Mouse (Mus musculus): ENCODE results near the gene Il1rl2.

Gene Il1rl2

DNA sequence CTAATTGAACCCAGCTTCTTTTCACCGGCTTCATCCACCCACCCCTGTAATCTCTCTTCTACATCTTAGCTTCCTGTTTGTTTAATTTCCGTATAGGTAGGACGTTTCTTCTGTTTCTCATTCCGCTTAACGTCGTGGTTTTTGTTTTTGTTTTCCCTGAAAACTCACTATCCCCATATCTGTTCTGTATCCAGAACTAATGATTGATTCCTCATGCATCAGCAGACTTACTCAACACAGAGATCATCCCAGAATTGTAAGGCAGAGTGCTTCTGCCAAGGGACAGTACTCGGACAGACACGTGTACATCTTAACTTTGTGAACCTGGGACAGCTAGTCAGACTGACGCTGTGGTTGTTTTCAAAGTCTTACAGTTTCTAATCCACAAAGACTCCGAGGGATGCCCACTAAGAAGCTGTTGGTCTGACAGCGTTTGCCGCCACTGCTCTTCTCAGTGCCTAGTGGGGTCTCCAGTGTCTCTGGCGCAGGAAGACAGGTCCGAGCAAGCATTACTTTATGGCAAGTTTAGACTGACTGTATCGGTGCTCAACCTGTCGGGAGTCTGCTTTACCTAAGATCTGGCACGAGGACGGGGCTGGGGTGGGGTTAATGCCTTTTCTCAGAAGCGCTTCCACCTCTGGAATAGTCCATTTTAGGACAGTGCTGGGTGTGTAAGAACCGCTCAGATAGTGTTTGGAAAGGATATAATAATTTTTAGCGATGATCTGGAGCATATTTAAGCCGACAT lies 719 bp downstream of the Il1rl2 start:
- DNase-seq (ENCODE audit: low read depth): peak; percentile 61

GRCm38 (mm10) chr1:40325711-40326327 lies 1.4 kb downstream of the Il1rl2 start:
- no peak for DNase-seq (ENCODE audit: low read depth)

- no peak for DNase-seq (ENCODE audit: low read depth)
Measured at GRCm38 (mm10) chr1:40327604-40328003, 3.2 kb downstream of the Il1rl2 start.

DNA sequence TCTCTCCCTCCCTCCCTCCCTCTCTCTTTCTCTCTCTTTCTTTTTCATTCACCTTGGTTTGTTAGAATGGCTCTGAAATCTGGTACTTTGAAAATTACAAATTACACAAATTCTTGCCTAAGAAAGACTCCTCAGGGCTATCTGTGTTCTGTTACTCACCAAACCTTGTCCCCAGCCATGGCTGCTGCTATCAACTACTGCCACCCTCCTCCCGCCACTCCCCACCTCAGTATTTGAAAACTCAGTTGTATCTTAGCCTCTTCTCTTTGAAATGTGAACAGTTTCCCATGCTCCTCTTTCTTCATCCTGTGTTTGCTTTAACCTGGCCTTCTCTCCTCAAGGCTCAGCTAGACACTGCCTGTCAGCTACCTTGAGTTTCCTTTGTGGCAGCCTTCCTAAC lies 5.1 kb downstream of the Il1rl2 start:
- DNase-seq (ENCODE audit: low read depth): no peak

DNA sequence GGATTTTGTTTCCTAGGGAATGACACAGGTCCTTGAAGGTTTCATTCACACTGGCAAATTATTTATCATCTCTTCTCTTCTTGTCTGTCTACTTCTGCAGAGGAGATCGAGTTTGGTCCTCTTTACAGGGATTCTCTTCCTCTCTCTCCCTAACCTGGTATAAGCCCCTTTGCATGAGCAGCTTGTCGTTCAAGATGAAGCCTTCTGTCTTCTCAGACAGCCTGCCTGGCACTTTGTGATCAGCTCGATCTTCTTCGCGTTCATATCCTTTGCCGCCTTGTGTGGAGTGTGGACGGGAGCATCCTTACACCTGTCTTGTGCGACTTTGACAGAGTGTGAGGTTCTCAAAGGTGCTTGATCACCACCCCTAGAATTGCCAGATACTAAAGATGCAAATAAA lies 5.8 kb downstream of the Il1rl2 start:
- DNase-seq (ENCODE audit: low read depth): no peak

- no peak for DNase-seq (ENCODE audit: low read depth)
Measured at GRCm38 (mm10) chr1:40339346-40339745, 14.9 kb downstream of the Il1rl2 start.

DNA sequence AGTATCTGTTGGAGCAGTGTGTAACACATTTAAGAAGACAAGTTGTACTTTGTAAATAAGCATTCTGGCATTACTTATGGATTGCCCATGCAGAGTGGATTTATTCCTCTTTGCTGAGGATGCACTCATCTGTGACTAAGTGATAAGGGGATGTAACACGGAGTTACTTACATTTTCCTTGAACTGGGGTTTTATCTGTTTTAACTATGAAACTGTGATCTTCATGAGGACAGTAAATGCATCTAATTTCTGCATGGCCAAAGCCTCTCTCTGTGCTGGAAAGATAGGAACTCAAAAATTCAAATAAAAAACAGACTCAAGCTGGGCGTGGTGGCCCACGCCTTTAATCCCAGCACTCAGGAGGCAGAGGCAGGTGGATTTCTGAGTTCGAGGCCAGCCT lies 15.7 kb downstream of the Il1rl2 start:
- DNase-seq (ENCODE audit: low read depth): no peak

DNA sequence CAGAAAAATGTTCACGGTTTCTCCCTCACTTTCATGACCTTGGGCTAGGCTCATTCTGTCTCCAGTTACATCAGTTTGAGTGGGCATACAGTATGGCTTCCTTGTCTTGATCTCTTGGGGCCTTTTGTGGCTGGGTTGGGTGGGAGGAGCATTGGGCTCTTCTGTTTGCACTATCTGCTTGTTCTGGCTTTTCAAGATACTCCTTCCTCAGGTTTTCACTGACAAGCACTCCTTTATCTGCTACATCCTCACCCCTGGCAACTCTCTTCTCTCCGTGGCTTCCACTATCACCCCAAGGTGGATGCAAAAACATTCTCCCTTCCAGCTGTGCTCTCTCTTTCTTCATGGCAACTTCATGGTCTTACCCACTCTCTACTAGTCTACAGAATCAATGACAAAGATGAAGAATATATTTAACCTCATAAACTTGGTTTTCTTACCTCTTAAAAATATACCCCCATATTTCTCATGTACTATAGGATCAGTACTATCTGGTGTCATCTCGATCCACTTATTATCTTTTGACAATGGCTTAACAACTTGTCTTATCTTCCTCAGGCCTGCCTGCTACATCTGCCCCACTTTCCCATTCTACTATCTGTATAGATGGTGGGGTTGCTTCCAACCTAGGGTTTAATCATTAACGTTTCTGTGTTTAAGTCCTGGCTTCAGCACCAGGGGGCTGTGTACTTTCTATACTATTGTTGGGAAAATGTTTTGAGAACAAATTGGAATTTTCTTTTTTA lies 27.9 kb downstream of the Il1rl2 start:
- DNase-seq (ENCODE audit: low read depth): no peak

- DNase-seq (ENCODE audit: low read depth): no peak
Measured at GRCm38 (mm10) chr1:40352904-40353286, 28.5 kb downstream of the Il1rl2 start.

- DNase-seq (ENCODE audit: low read depth): no peak
Measured at GRCm38 (mm10) chr1:40354665-40355064, 30.3 kb downstream of the Il1rl2 start.

- DNase-seq (ENCODE audit: low read depth): no peak
Measured at GRCm38 (mm10) chr1:40355431-40355843, 31.0 kb downstream of the Il1rl2 start.

DNA sequence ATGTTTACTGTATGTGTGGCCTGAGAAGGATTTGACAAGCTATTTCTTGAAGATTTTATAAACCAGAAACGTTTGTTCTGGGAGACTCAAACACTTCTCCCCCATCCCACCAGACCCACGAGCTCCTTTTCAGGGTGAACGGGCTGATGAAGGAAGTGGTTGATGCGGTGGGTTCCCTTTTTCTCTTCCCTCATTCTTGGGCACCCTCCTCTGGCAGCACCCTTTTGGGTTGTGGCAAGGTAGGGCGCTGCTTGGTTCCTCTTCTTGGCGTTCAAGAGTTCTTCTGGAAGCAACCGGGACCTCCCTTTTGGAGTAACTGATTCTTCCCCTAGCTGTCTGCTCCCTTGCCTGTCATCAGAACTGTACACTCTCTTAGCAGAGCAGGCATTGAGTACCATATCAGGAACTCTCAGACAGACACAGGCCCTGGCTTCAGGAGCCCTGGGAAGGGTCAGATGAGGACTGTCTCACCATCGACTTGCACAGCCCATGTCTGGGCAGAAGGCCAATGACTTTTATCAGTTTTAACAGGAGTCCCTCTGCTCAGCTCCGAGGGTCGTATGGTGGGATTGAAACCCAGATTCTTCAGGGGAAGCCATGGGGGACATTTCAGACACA lies 31.6 kb downstream of the Il1rl2 start:
- DNase-seq (ENCODE audit: low read depth): no peak

DNA sequence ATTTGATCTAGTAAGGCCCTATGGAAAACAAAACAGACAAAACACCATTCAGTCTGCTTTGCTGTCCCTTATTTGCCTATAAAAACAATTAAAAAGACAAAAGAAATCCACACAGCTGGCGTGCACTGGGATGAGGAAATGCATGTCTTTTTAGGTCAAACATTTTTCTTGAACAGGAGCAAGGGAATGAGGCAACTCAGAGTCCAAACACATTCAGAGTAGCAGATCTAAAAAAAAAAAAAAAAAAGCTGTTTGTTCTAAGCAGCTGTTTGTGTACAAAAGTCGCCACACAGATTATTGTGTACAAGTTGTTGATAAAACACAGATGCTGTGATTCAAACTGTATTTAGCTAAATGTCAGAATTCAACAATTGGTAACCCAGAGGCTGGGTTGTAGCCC lies 33.5 kb downstream of the Il1rl2 start:
- DNase-seq (ENCODE audit: low read depth): no peak

DNA sequence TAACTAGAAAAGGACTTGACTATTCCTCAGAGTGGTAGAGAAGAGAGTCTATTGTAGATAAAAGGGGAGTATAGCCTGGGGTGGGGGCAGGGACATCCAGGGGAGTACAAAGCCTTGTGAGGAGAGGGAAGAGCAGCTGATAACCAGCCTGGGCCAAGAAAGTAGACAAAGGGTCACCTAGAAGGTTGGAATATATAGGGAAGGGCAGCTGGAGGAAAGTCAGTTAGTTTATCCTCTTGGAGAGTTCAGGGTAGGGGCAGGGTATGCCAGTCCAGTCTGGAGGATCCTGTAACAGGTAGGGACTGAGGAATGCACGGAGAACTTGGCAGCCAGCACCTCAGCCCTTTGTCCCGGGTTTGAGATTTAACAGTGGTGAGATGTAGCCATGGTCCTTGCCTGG lies 33.9 kb downstream of the Il1rl2 start:
- no peak for DNase-seq (ENCODE audit: low read depth)

- no peak for DNase-seq (ENCODE audit: low read depth)
Measured at GRCm38 (mm10) chr1:40358771-40359181, 34.4 kb downstream of the Il1rl2 start.

DNA sequence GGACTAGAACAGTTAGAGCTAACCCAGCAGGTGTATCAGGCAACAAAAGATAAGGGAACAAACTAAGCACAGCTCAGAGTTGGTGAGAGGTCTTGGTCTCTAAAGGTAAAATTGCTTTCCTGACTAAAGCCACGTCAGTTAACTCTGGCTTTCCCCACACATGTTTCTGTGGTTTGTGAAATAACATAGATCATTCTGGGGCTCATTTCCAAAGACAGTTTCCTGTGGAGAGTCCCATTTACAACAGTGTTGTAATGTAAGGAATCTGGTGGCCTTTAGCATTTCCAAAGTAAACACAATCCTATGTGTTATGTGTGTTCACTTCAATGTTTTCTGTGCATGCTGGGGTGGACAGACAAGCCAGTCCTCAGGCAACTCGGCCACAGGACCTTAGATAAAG lies 35.3 kb downstream of the Il1rl2 start:
- peak; percentile 18 for DNase-seq (ENCODE audit: low read depth)

GRCm38 (mm10) chr1:40360969-40361368 lies 36.6 kb downstream of the Il1rl2 start:
- no peak for DNase-seq (ENCODE audit: low read depth)

- no peak for DNase-seq (ENCODE audit: low read depth)
Measured at GRCm38 (mm10) chr1:40361596-40361995, 37.2 kb downstream of the Il1rl2 start.

DNA sequence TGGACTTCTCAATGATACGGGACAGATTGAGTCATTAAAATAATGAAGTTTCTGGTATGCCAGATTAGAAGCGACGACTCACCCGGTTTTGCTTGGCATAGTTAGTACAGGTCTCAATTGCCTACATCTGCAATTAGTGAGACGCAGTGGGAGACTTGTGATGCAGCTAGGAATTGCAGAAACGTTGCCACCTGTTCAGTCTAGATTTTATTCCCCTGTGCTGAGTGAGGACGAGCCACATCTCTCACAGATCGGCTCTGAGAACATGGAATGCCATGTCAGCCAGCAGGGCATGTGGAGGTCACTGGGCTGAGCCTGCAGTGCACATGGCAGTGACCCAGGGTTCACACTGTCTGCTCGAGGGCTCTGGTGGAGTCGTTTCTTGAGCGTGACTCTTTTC lies 38.4 kb downstream of the Il1rl2 start:
- DNase-seq (ENCODE audit: low read depth): no peak

- no peak for DNase-seq (ENCODE audit: low read depth)
Measured at GRCm38 (mm10) chr1:40372951-40373350, 48.5 kb downstream of the Il1rl2 start.

DNA sequence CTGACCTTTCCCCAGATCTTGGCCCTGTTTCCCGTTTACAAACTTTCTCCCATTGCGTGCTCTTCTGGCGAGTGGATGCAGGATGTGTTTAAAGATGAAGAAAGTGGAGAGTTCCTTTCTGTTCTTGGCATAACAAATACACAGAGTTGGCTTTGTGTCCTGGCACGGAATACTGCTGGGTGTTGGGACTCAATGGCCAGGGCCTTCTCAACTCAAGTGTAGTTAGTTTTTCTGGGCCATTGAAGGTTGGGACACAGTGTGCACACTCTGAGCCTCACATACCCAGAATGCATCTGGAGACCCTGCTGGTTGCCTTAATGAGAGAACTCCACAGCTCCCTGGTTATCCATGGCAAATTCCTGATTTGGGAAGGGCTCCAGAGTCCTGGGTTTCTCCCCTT lies 50.7 kb downstream of the Il1rl2 start:
- DNase-seq (ENCODE audit: low read depth): no peak

DNA sequence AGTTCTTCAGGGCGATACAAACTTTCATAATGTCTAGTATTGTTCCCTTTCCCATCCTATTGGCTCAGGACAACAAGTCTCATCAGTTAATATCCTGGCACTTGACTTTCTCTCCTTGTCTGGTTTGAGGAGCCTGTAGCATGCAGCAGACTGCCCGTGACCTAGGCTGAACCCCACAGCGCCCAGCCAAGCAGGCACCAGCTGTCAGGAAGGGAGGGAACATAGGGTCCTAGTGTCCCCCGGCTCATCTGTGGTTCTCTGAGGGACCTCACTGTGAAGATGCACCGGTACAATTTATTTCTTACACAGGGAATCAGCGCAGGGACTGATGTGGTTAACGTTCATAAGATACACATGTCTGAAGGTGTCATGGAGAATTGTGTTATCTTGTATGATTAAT lies 52.3 kb downstream of the Il1rl2 start:
- no peak for DNase-seq (ENCODE audit: low read depth)

DNA sequence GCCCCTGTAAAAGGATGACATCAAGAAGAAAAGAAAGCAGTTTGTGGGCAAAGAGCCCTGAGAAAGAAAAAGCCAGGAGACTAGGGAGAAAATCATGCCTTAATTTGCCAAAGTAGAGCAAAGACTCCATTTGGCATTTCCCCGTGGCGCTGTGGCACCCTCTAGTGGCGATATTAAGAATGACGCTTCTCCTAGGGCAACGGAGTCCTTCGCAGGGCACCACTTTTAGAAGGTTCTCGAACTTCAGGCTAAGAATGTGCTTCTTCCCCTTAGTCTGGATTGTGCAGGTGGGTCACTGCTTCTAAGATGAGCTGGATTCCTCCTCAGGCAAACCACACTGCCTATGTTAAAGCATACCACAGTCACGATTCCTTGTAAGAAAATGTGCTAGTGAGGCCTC lies 54.4 kb downstream of the Il1rl2 start:
- DNase-seq (ENCODE audit: low read depth): peak; percentile 89

Measured in induced T-regulatory cell, adult 2 months (primary cell).